Mouse (Mus musculus) lung, postnatal 0 days (tissue): Measurements from ENCODE around the gene Naga. TPM values are rescaled to one million over a fixed set of nuclear protein-coding genes. Genes with fewer than 3 reads are reported as not detected.

ENCODE experiments used
- ATAC-seq: fragments of 200-750 bp; cut with Nextera tagmentation; 2 replicates; pipeline ENCODE4 v1.8.0; 2017; ENCODE audit warnings: moderate library complexity
- DNase-seq: peaks from one replicate; pipeline ENCODE4 v3.0.0-alpha.2; 2016; ENCODE audit warnings: low spot score
- H3K27ac ChIP-seq: fragments of 300-500 bp; sonication (generic); 2 replicates; pipeline ENCODE4 v1.5.1; 2014; ENCODE audit warnings: antibody characterized with exemption, mild to moderate bottlenecking, low read length, mixed read lengths
- H3K27me3 ChIP-seq: fragments of 300-500 bp; sonication (generic); replicated peaks from 2 replicates; pipeline ENCODE4 v1.6.1; 2014; ENCODE audit warnings: low read length, mixed read lengths; ENCODE audit not compliant: insufficient read depth
- H3K36me3 ChIP-seq: fragments of 300-500 bp; sonication (generic); 2 replicates; pipeline ENCODE4 v1.6.1; 2014; ENCODE audit warnings: low read length, mixed read lengths; ENCODE audit not compliant: insufficient read depth
- H3K4me1 ChIP-seq: fragments of 300-500 bp; sonication (generic); 2 replicates; pipeline ENCODE4 v1.6.1; 2014; ENCODE audit warnings: antibody characterized with exemption, low read depth, low read length, mixed read lengths; ENCODE audit not compliant: insufficient read depth
- H3K4me2 ChIP-seq: fragments of 300-500 bp; sonication (generic); replicated peaks from 2 replicates; pipeline ENCODE4 v1.6.1; 2014; ENCODE audit warnings: low read depth, mild to moderate bottlenecking, low read length, moderate library complexity, mixed read lengths
- H3K4me3 ChIP-seq: fragments of 300-500 bp; sonication (generic); 2 replicates; pipeline ENCODE4 v1.5.1; 2014; ENCODE audit warnings: low read depth, low read length
- H3K9ac ChIP-seq: fragments of 300-500 bp; sonication (generic); replicated peaks from 2 replicates; pipeline ENCODE4 v1.6.1; 2014; ENCODE audit warnings: low read depth, mild to moderate bottlenecking
- H3K9me3 ChIP-seq: fragments of 300-500 bp; sonication (generic); 2 replicates; pipeline ENCODE4 v1.6.1; 2016; ENCODE audit warnings: low read length, mixed read lengths
- CTCF ChIP-seq: IDR thresholded peaks from 2 replicates; pipeline ENCODE4 v1.5.1; 2016; ENCODE audit warnings: antibody characterized with exemption, mild to moderate bottlenecking
- EP300 ChIP-seq: IDR thresholded peaks from 2 replicates; pipeline ENCODE4 v1.6.1; 2016; ENCODE audit warnings: antibody characterized with exemption, mild to moderate bottlenecking, control low read depth
- WGBS: fragments of 180-500 bp; shearing (Covaris S2); extraction: QIAGEN DNeasy Blood & Tissue Kit; methylation state at CpG from one replicate; pipeline ENCODE4 v1.1.7; 2014; 5-methylcytosine and 5-hydroxymethylcytosine counted together
- polyA plus RNA-seq: library from polyadenylated mRNA; unstranded; fragments of >200 nt; fragmentation: Nextera tagmentation; extraction: Ambion mirVana; gene quantifications from 2 replicates; pipeline ENCODE4 v1.2.1, GENCODE M21; 2015

Gene Naga
- polyA plus RNA-seq, 1 experiment from 2014 or later: 73.0 TPM

GRCm38 (mm10) chr15:82378261-82379180, 39.8 kb upstream of the Naga start:
- no peaks in the 10 kb centered on the region for H3K27me3 ChIP-seq
- no peaks in the 10 kb centered on the region for H3K36me3 ChIP-seq
- WGBS: 34% methylated on average over 15 of the region's 15 CpGs
- H3K9ac ChIP-seq: no peak overlapping the region
- peak overlapping the region; percentile 93 for H3K27ac ChIP-seq
- H3K9me3 ChIP-seq: no peaks in the 10 kb centered on the region
- ATAC-seq (peak; percentile 63), DNase-seq (peak; percentile 92)
- H3K4me3 ChIP-seq: peak overlapping the region; percentile 8
- H3K4me2 ChIP-seq: peak overlapping the region; percentile 27; the same call in 1 of the 2 replicates
- TF ChIP-seq CTCF (no peak), EP300 (peak; percentile 91)
- peaks cover 7% of the 10 kb centered on the region; the same call in 1 of the 2 replicates for H3K4me1 ChIP-seq

GRCm38 (mm10) chr15:82377701-82378100, 39.0 kb upstream of the Naga start:
- Histone ChIP-seq H3K36me3 (no peaks in the 10 kb centered on the region), H3K4me3 (no peak overlapping the region), H3K9ac (no peak overlapping the region), H3K27me3 (no peaks in the 10 kb centered on the region), H3K9me3 (no peaks in the 10 kb centered on the region), H3K4me2 (0 out of 2 replicates have a peak overlapping the region, but pooled peaks have one; percentile 27), H3K4me1 (peaks cover 7% of the 10 kb centered on the region; the same call in 1 of the 2 replicates), H3K27ac (peak overlapping the region; percentile 93)
- ATAC-seq (no peak), DNase-seq (no peak)
- TF ChIP-seq CTCF (no peak), EP300 (no peak)
- 57% methylated on average over 5 of the region's 5 CpGs for WGBS

GRCm38 (mm10) chr15:82376393-82377138, 37.8 kb upstream of the Naga start:
- peak; percentile 90 for DNase-seq
- H3K9ac ChIP-seq: no peak overlapping the region
- no peaks in the 10 kb centered on the region for H3K27me3 ChIP-seq
- no peaks in the 10 kb centered on the region for H3K36me3 ChIP-seq
- H3K4me2 ChIP-seq: no peak overlapping the region
- no peaks in the 10 kb centered on the region for H3K9me3 ChIP-seq
- ATAC-seq: peak; percentile 56
- 51% methylated on average over 17 of the region's 17 CpGs for WGBS
- TF ChIP-seq CTCF (no peak), EP300 (peak; percentile 85)
- peak overlapping the region; percentile 93 for H3K27ac ChIP-seq
- H3K4me3 ChIP-seq: no peak overlapping the region
- H3K4me1 ChIP-seq: peaks cover 7% of the 10 kb centered on the region; the same call in 1 of the 2 replicates

DNA sequence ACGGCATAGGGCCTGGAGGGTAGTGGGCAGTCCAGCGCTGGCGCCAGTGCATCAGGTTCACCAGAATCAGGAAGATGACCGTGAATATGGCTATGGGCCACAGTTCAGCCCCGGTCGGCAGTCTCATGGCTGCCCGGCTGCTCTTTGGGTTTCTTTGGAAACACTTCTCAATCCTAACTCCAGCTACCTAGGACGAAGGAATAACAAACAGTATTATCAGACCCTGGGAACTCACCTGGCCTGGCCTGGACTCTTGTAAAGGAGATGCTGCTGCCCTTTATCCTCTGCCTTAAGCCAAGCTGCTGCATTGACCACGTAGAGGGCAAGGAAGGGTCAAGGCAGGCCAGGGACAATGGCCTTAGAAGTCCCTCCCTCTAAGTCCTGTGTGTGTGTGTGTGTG, 37.1 kb upstream of the Naga start:
- Histone ChIP-seq H3K9me3 (no peaks in the 10 kb centered on the region), H3K27ac (no peak overlapping the region), H3K4me1 (peaks cover 7% of the 10 kb centered on the region; the same call in 1 of the 2 replicates), H3K27me3 (no peaks in the 10 kb centered on the region), H3K4me2 (no peak overlapping the region), H3K4me3 (no peak overlapping the region), H3K9ac (no peak overlapping the region), H3K36me3 (no peaks in the 10 kb centered on the region)
- 84% methylated on average over 9 of the region's 9 CpGs for WGBS
- DNase-seq (no peak), ATAC-seq (no peak)
- TF ChIP-seq CTCF (no peak), EP300 (no peak)

- WGBS: 88% methylated on average over 5 of the region's 5 CpGs
Observed at GRCm38 (mm10) chr15:82374437-82374836, 35.7 kb upstream of the Naga start.

GRCm38 (mm10) chr15:82372991-82373390, 34.3 kb upstream of the Naga start:
- ATAC-seq (no peak), DNase-seq (no peak)
- Histone ChIP-seq H3K9ac (no peak overlapping the region), H3K4me1 (no peaks in the 10 kb centered on the region), H3K36me3 (no peaks in the 10 kb centered on the region), H3K4me2 (no peak overlapping the region), H3K4me3 (no peak overlapping the region), H3K27ac (no peak overlapping the region), H3K9me3 (no peaks in the 10 kb centered on the region), H3K27me3 (no peaks in the 10 kb centered on the region)
- TF ChIP-seq CTCF: no peak
- TF ChIP-seq EP300: no peak
- 85% methylated on average over 5 of the region's 5 CpGs for WGBS

More at GRCm38 (mm10) chr15:82374437-82374836, 35.7 kb upstream of the Naga start:
- Histone ChIP-seq H3K27ac (no peak overlapping the region), H3K9me3 (no peaks in the 10 kb centered on the region), H3K36me3 (no peaks in the 10 kb centered on the region), H3K9ac (no peak overlapping the region), H3K4me2 (no peak overlapping the region), H3K4me1 (peaks cover 2% of the 10 kb centered on the region; the same call in 1 of the 2 replicates), H3K27me3 (no peaks in the 10 kb centered on the region), H3K4me3 (no peak overlapping the region)
- ATAC-seq (no peak), DNase-seq (no peak)
- TF ChIP-seq EP300 (no peak), CTCF (no peak)
